Mouse (Mus musculus) embryonic facial prominence, embryonic 12.5 days (tissue): ENCODE measurements around the gene Lpcat3. TPM values are rescaled to one million over a fixed set of nuclear protein-coding genes. Genes with fewer than 3 reads are reported as not detected.
"Not testable (repeated sequence)": the region's sequence is repeated elsewhere in the genome, so short reads cannot be mapped to it uniquely, and the experiment has no call there.

Experiments
- ATAC-seq: fragments of 200-750 bp; cut with Nextera tagmentation; 2 replicates; pipeline ENCODE4 v1.8.0; 2017; ENCODE audit not compliant: insufficient number of reproducible peaks, insufficient read depth, low FRiP score, low TSS enrichment
- H3K27ac ChIP-seq: fragments of 300-500 bp; sonication (generic); 2 replicates; pipeline ENCODE4 v1.5.1; 2016; ENCODE audit warnings: mild to moderate bottlenecking
- H3K27me3 ChIP-seq: fragments of 300-500 bp; sonication (generic); 2 replicates; pipeline ENCODE4 v1.6.1; 2016; ENCODE audit warnings: mild to moderate bottlenecking, moderate library complexity
- H3K36me3 ChIP-seq: fragments of 300-500 bp; sonication (generic); 2 replicates; pipeline ENCODE4 v1.6.1; 2016; ENCODE audit warnings: mild to moderate bottlenecking
- H3K4me1 ChIP-seq: fragments of 300-500 bp; sonication (generic); 2 replicates; pipeline ENCODE4 v1.6.1; 2016
- H3K4me2 ChIP-seq: fragments of 300-500 bp; sonication (generic); replicated peaks from 2 replicates; pipeline ENCODE4 v1.6.1; 2016; ENCODE audit warnings: mild to moderate bottlenecking, moderate library complexity
- H3K4me3 ChIP-seq: fragments of 300-500 bp; sonication (generic); 2 replicates; pipeline ENCODE4 v1.5.1; 2016; ENCODE audit warnings: mild to moderate bottlenecking
- H3K9ac ChIP-seq: fragments of 300-500 bp; sonication (generic); 2 replicates; pipeline ENCODE4 v1.6.1; 2016; ENCODE audit warnings: mild to moderate bottlenecking, moderate library complexity
- H3K9me3 ChIP-seq: fragments of 300-500 bp; sonication (generic); 2 replicates; pipeline ENCODE4 v1.6.1; 2016; ENCODE audit warnings: mild to moderate bottlenecking, moderate library complexity
- WGBS: fragments of 180-500 bp; shearing (Covaris S2); methylation state at CpG from one replicate; pipeline ENCODE4 v1.1.7; 2016; 5-methylcytosine and 5-hydroxymethylcytosine counted together
- polyA plus RNA-seq: library from polyadenylated mRNA; unstranded; fragments of >200 nt; fragmentation: Nextera tagmentation; extraction: Ambion mirVana; gene quantifications from 2 replicates; pipeline ENCODE4 v1.2.1, GENCODE M21; 2016

The Lpcat3 gene
- polyA plus RNA-seq: 46.0 and 49.1 TPM in 2 replicates

GRCm38 (mm10) chr6:124662477-124663423 lies at the start of gene Lpcat3:
Lpcat3 (plus strand) TSS chr6:124663027.
- Histone ChIP-seq H3K27me3 (no peaks in the 10 kb centered on the region), H3K27ac (peak within 1 kb of the TSS; percentile 81), H3K4me3 (peak within 1 kb of the TSS; percentile 52), H3K4me2 (peak within 1 kb of the TSS; percentile 66), H3K36me3 (no peaks in the 10 kb centered on the region), H3K9ac (peak within 1 kb of the TSS; percentile 51), H3K9me3 (no peaks in the 10 kb centered on the region), H3K4me1 (peaks cover 4% of the 10 kb centered on the region; the same call in 1 of the 2 replicates)
- 1% methylated on average over 76 of the region's 87 CpGs for WGBS
- peak; percentile 95 for ATAC-seq

- Histone ChIP-seq H3K27ac (no peak overlapping the region), H3K9me3 (no peaks in the 10 kb centered on the region), H3K27me3 (no peaks in the 10 kb centered on the region), H3K36me3 (no peaks in the 10 kb centered on the region), H3K4me3 (no peak overlapping the region), H3K9ac (no peak overlapping the region), H3K4me1 (no peaks in the 10 kb centered on the region), H3K4me2 (no peak overlapping the region)
- 87% methylated on average over 13 of the region's 13 CpGs for WGBS
- no peak for ATAC-seq
Observed at GRCm38 (mm10) chr6:124625612-124626011, 37.2 kb upstream of the Lpcat3 start.

- H3K36me3 ChIP-seq, ATAC-seq, H3K27me3 ChIP-seq, H3K4me1 ChIP-seq, H3K27ac ChIP-seq, H3K4me2 ChIP-seq, H3K9me3 ChIP-seq, H3K4me3 ChIP-seq, H3K9ac ChIP-seq: not testable (repeated sequence)
- 57% methylated on average over 1 of the region's 1 CpGs for WGBS
Observed at GRCm38 (mm10) chr6:124626184-124626583, 36.6 kb upstream of the Lpcat3 start.

GRCm38 (mm10) chr6:124630763-124631162 lies 32.1 kb upstream of the Lpcat3 start:
- Histone ChIP-seq H3K9me3 (no peaks in the 10 kb centered on the region), H3K4me1 (no peaks in the 10 kb centered on the region), H3K4me3 (no peak overlapping the region), H3K9ac (no peak overlapping the region), H3K36me3 (no peaks in the 10 kb centered on the region), H3K27ac (no peak overlapping the region), H3K4me2 (no peak overlapping the region), H3K27me3 (no peaks in the 10 kb centered on the region)
- 80% methylated on average over 4 of the region's 4 CpGs for whole genome bisulfite sequencing
- no peak for ATAC-seq

GRCm38 (mm10) chr6:124635985-124636384 lies 26.8 kb upstream of the Lpcat3 start, which contains the start of gene C1s2:
C1s2 (minus strand) TSS chr6:124636085.
- not testable (repeated sequence) for H3K9ac ChIP-seq, H3K27me3 ChIP-seq, ATAC-seq, H3K4me2 ChIP-seq, H3K4me3 ChIP-seq, H3K4me1 ChIP-seq, H3K36me3 ChIP-seq, H3K9me3 ChIP-seq, H3K27ac ChIP-seq
- WGBS: 82% methylated on average over 2 of the region's 2 CpGs

- not testable (repeated sequence) for ATAC-seq, H3K4me3 ChIP-seq, H3K4me2 ChIP-seq, H3K36me3 ChIP-seq, H3K27ac ChIP-seq, H3K4me1 ChIP-seq, H3K9me3 ChIP-seq, H3K9ac ChIP-seq, H3K27me3 ChIP-seq
- WGBS: 40% methylated on average over 6 of the region's 6 CpGs
Observed at GRCm38 (mm10) chr6:124636858-124637460, 25.9 kb upstream of the Lpcat3 start.

GRCm38 (mm10) chr6:124640041-124640440 lies 22.8 kb upstream of the Lpcat3 start:
- H3K27ac ChIP-seq: no peak overlapping the region
- no peaks in the 10 kb centered on the region for H3K9me3 ChIP-seq
- no peaks in the 10 kb centered on the region for H3K27me3 ChIP-seq
- H3K4me3 ChIP-seq: no peak overlapping the region
- ATAC-seq: no peak
- no peaks in the 10 kb centered on the region for H3K4me1 ChIP-seq
- 81% methylated on average over 4 of the region's 4 CpGs for WGBS
- no peaks in the 10 kb centered on the region for H3K36me3 ChIP-seq
- no peak overlapping the region for H3K4me2 ChIP-seq
- no peak overlapping the region for H3K9ac ChIP-seq

- H3K36me3 ChIP-seq: no peaks in the 10 kb centered on the region
- H3K9ac ChIP-seq: no peak overlapping the region
- no peak overlapping the region for H3K4me2 ChIP-seq
- no peak overlapping the region for H3K4me3 ChIP-seq
- H3K27ac ChIP-seq: no peak overlapping the region
- no peaks in the 10 kb centered on the region for H3K9me3 ChIP-seq
- 42% methylated on average over 8 of the region's 8 CpGs for WGBS
- no peak for ATAC-seq
- no peaks in the 10 kb centered on the region for H3K4me1 ChIP-seq
- no peaks in the 10 kb centered on the region for H3K27me3 ChIP-seq
Observed at GRCm38 (mm10) chr6:124640997-124641396, 21.8 kb upstream of the Lpcat3 start.

- 75% methylated on average over 1 of the region's 1 CpGs for WGBS
- no peak overlapping the region for H3K4me3 ChIP-seq
- H3K9ac ChIP-seq: no peak overlapping the region
- ATAC-seq: no peak
- no peaks in the 10 kb centered on the region for H3K9me3 ChIP-seq
- H3K4me1 ChIP-seq: no peaks in the 10 kb centered on the region
- no peaks in the 10 kb centered on the region for H3K36me3 ChIP-seq
- no peaks in the 10 kb centered on the region for H3K27me3 ChIP-seq
- H3K27ac ChIP-seq: no peak overlapping the region
- H3K4me2 ChIP-seq: no peak overlapping the region
Observed at GRCm38 (mm10) chr6:124646394-124646793, 16.4 kb upstream of the Lpcat3 start.

- WGBS: 52% methylated on average over 6 of the region's 6 CpGs
Observed at GRCm38 (mm10) chr6:124655893-124656292, 6.9 kb upstream of the Lpcat3 start.

GRCm38 (mm10) chr6:124658067-124658466 lies 4.8 kb upstream of the Lpcat3 start:
- Histone ChIP-seq H3K9ac (no peak overlapping the region), H3K27ac (no peak overlapping the region), H3K36me3 (no peaks in the 10 kb centered on the region), H3K27me3 (no peaks in the 10 kb centered on the region), H3K4me3 (no peak overlapping the region), H3K9me3 (peaks cover 5% of the 10 kb centered on the region; the same call in 1 of the 2 replicates), H3K4me2 (no peak overlapping the region), H3K4me1 (no peaks in the 10 kb centered on the region)
- ATAC-seq: no peak
- 75% methylated on average over 2 of the region's 2 CpGs for WGBS

More at GRCm38 (mm10) chr6:124655893-124656292, 6.9 kb upstream of the Lpcat3 start:
- Histone ChIP-seq H3K9me3 (peaks cover 6% of the 10 kb centered on the region; the same call in 1 of the 2 replicates), H3K36me3 (no peaks in the 10 kb centered on the region), H3K4me2 (no peak overlapping the region), H3K9ac (no peak overlapping the region), H3K4me3 (no peak overlapping the region), H3K4me1 (no peaks in the 10 kb centered on the region), H3K27ac (no peak overlapping the region), H3K27me3 (no peaks in the 10 kb centered on the region)
- ATAC-seq: no peak
